Mouse (Mus musculus): Measurements from ENCODE around the gene Hal. TPM values are rescaled to one million over a fixed set of nuclear protein-coding genes. Genes with fewer than 3 reads are reported as not detected.
"Not testable (repeated sequence)": the region's sequence is repeated elsewhere in the genome, so short reads cannot be mapped to it uniquely, and the experiment has no call there.

Hal gene
- polyA plus RNA-seq, 1 experiment from 2014 or later = not detected

GRCm38 (mm10) chr10:93547741-93548270, 59.2 kb downstream of the Hal start:
- 94% methylated on average over 4 of the region's 4 CpGs for WGBS
- H3K4me3 ChIP-seq = no peak overlapping the region

GRCm38 (mm10) chr10:93548991-93549390, 60.4 kb downstream of the Hal start:
- H3K36me3 ChIP-seq = no peaks in the 10 kb centered on the region
- H3K9ac ChIP-seq = no peak overlapping the region
- no peak overlapping the region for H3K4me3 ChIP-seq
- no peak overlapping the region for H3K4me2 ChIP-seq
- ATAC-seq (ENCODE audit: low read depth) = peak; percentile 63; the same call in 1 of the 2 replicates
- no peaks in the 10 kb centered on the region for H3K4me1 ChIP-seq (replicated peaks)
- no peaks in the 10 kb centered on the region for H3K27me3 ChIP-seq
- H3K9me3 ChIP-seq = no peaks in the 10 kb centered on the region
- no peak overlapping the region for H3K27ac ChIP-seq (replicated peaks)
- 15% methylated on average over 7 of the region's 7 CpGs for WGBS

More at GRCm38 (mm10) chr10:93547741-93548270, 59.2 kb downstream of the Hal start:
- Histone ChIP-seq H3K36me3 (no peaks in the 10 kb centered on the region), H3K4me2 (no peak overlapping the region), H3K27ac (replicated peaks) (no peak overlapping the region), H3K9me3 (no peaks in the 10 kb centered on the region), H3K4me1 (replicated peaks) (no peaks in the 10 kb centered on the region), H3K27me3 (no peaks in the 10 kb centered on the region), H3K9ac (no peak overlapping the region)
- no peak for ATAC-seq (ENCODE audit: low read depth)

- Histone ChIP-seq H3K9ac (no peak overlapping the region), H3K36me3 (no peaks in the 10 kb centered on the region), H3K4me3 (no peak overlapping the region), H3K9me3 (no peaks in the 10 kb centered on the region), H3K4me1 (replicated peaks) (no peaks in the 10 kb centered on the region), H3K27me3 (no peaks in the 10 kb centered on the region), H3K27ac (replicated peaks) (no peak overlapping the region), H3K4me2 (no peak overlapping the region)
- ATAC-seq (ENCODE audit: low read depth) = no peak
- 87% methylated on average over 10 of the region's 10 CpGs for WGBS
These were observed 61.3 kb downstream of the Hal start for GRCm38 (mm10) chr10:93549821-93550220.

GRCm38 (mm10) chr10:93552596-93552995, 64.0 kb downstream of the Hal start:
- no peak overlapping the region for H3K9ac ChIP-seq
- no peaks in the 10 kb centered on the region for H3K27me3 ChIP-seq
- H3K27ac ChIP-seq (replicated peaks) = no peak overlapping the region
- H3K4me2 ChIP-seq = no peak overlapping the region
- H3K4me3 ChIP-seq = no peak overlapping the region
- 89% methylated on average over 8 of the region's 8 CpGs for WGBS
- ATAC-seq (ENCODE audit: low read depth) = no peak
- no peaks in the 10 kb centered on the region for H3K4me1 ChIP-seq (replicated peaks)
- H3K9me3 ChIP-seq = no peaks in the 10 kb centered on the region
- no peaks in the 10 kb centered on the region for H3K36me3 ChIP-seq

DNA sequence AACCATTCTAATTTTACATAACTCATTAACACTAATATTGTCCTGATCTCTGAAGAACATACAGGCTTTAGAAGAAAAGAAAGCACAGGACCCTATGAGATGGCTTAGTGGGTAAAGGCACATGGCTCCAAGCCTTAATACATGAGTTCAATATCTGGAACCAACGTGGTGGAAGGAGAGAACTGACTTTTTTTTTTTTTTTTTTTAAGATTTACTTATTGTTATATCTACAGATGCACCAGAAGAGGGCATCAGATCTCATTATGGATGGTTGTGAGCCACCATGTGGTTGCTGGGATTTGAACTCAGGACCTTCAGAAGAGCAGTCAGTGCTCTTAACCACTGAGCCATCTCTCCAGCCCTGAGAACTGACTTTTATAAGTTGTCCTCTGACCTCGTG, 69.4 kb downstream of the Hal start:
- H3K4me3 ChIP-seq; H3K4me2 ChIP-seq; H3K9ac ChIP-seq; H3K9me3 ChIP-seq; ATAC-seq (ENCODE audit: low read depth); H3K27ac ChIP-seq (replicated peaks); H3K4me1 ChIP-seq (replicated peaks); H3K27me3 ChIP-seq; H3K36me3 ChIP-seq: not testable (repeated sequence)
- WGBS = 83% methylated on average over 2 of the region's 2 CpGs

DNA sequence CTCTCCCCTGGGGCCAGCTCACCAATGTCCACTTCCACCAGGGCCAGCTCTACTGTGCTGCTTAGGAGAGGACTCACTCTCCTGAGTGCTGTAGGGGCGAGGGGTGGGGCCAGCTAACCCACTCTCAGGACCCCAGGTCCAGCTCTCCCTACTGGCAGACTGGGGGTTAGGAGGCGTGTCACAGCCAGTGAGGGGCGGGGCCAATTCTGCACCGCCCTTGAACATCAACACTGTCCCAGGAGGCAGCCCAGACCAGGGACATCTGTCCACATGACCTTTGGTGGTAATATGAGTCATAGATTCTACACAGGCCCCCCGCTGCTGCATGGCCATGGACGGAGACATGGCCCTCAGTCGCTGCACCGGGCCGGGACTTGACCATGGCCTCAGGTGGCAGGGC, 71.2 kb downstream of the Hal start:
- WGBS = 62% methylated on average over 9 of the region's 9 CpGs
- no peaks in the 10 kb centered on the region for H3K27me3 ChIP-seq
- H3K9ac ChIP-seq = no peak overlapping the region
- H3K4me3 ChIP-seq = no peak overlapping the region
- no peak overlapping the region for H3K27ac ChIP-seq (replicated peaks)
- H3K9me3 ChIP-seq = no peaks in the 10 kb centered on the region
- H3K4me1 ChIP-seq (replicated peaks) = no peaks in the 10 kb centered on the region
- ATAC-seq (ENCODE audit: low read depth) = no peak
- H3K4me2 ChIP-seq = no peak overlapping the region
- no peaks in the 10 kb centered on the region for H3K36me3 ChIP-seq

DNA sequence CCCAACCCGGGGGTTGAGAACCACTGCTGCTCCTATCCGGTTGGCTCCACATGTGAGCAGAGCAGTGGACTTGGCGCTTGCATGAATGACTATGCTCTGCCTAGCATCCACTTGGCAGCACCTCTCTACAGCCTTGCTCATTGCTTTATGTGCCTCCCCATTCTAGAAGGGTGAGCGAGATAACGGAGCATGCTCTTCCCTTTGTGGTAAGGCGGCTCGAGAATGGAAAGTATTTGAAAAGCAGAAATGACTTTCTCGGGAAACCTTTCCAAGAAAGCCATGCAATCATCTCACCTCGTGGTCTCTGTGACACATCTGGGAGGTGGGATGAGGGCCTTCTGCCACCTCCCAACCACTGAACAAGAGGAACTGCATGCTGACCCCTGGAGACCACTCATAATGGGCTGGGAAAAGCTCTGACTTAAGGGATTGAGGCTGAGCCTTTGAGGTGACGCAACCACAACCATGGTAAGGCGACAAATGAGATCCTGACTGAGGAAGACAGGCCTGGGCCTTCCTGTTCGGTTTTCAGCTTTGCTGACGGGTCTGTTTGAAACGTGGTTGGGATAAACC, 76.0 kb downstream of the Hal start:
- no peaks in the 10 kb centered on the region for H3K36me3 ChIP-seq
- H3K9ac ChIP-seq = no peak overlapping the region
- H3K27me3 ChIP-seq = no peaks in the 10 kb centered on the region
- no peak for ATAC-seq (ENCODE audit: low read depth)
- no peak overlapping the region for H3K4me2 ChIP-seq
- no peak overlapping the region for H3K27ac ChIP-seq (replicated peaks)
- H3K4me1 ChIP-seq (replicated peaks) = no peaks in the 10 kb centered on the region
- 85% methylated on average over 14 of the region's 14 CpGs for WGBS
- H3K9me3 ChIP-seq = no peaks in the 10 kb centered on the region
- H3K4me3 ChIP-seq = no peak overlapping the region

DNA sequence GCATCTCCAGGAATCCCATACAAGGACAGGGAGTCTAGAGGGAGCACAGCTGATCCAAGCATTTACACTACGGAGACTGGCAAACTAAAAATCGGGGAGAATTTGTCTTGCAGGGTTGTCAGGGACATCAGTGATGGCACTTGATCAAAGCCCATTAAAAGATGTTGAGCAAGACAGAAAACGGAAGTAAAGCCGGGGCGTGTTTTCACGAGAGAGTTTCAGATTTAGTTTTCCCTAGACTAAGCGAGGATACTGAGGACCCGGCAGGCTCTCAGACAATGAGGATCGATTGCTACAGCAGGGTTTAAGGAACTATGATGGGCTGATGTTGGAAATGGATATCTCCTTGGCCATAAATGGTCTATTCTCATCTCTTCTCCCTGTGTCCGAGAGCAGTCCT, 78.5 kb downstream of the Hal start:
- Histone ChIP-seq H3K27me3 (no peaks in the 10 kb centered on the region), H3K4me3 (no peak overlapping the region), H3K4me1 (replicated peaks) (no peaks in the 10 kb centered on the region), H3K9me3 (no peaks in the 10 kb centered on the region), H3K27ac (replicated peaks) (no peak overlapping the region), H3K36me3 (no peaks in the 10 kb centered on the region), H3K9ac (no peak overlapping the region), H3K4me2 (no peak overlapping the region)
- no peak for ATAC-seq (ENCODE audit: low read depth)
- 88% methylated on average over 10 of the region's 10 CpGs for WGBS

GRCm38 (mm10) chr10:93567841-93568566, 79.4 kb downstream of the Hal start:
- Histone ChIP-seq H3K4me3 (no peak overlapping the region), H3K27ac (replicated peaks) (no peak overlapping the region), H3K27me3 (no peaks in the 10 kb centered on the region), H3K4me2 (no peak overlapping the region), H3K9ac (no peak overlapping the region), H3K9me3 (no peaks in the 10 kb centered on the region), H3K4me1 (replicated peaks) (no peaks in the 10 kb centered on the region), H3K36me3 (no peaks in the 10 kb centered on the region)
- 89% methylated on average over 11 of the region's 11 CpGs for WGBS
- ATAC-seq (ENCODE audit: low read depth) = no peak

DNA sequence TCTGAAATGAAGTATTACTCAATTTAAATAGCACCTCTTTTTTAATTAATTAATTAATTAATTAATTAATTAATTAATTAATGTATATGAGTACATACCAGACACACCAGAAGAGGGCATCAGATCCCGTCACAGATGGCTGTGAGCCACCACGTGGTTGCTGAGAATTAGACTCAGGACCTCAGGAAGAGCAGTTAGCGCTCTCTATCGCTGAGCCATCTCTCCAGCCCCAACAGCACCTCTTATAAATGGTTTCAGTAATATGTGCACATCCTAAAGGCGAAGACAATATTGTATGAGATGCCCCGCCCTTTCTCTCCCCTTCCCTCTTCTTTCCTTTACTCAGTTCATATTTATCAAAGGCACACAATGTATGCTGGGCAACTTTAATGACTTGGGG, 80.1 kb downstream of the Hal start:
- Histone ChIP-seq H3K9me3 (no peaks in the 10 kb centered on the region), H3K36me3 (no peaks in the 10 kb centered on the region), H3K9ac (no peak overlapping the region), H3K4me2 (no peak overlapping the region), H3K27ac (replicated peaks) (no peak overlapping the region), H3K27me3 (no peaks in the 10 kb centered on the region), H3K4me1 (replicated peaks) (no peaks in the 10 kb centered on the region), H3K4me3 (no peak overlapping the region)
- no peak for ATAC-seq (ENCODE audit: low read depth)
- WGBS = 86% methylated on average over 6 of the region's 6 CpGs

All from neural tube, embryonic 13.5 days (tissue).